Mouse (Mus musculus) neural tube, embryonic 11.5 days (tissue): ENCODE data around the gene Gm8094. TPM values are rescaled to one million over a fixed set of nuclear protein-coding genes. Genes with fewer than 3 reads are reported as not detected.

ENCODE experiments used
- polyA plus RNA-seq: library from polyadenylated mRNA; unstranded; fragments of >200 nt; fragmentation: Nextera tagmentation; extraction: Ambion mirVana; gene quantifications from 2 replicates; pipeline ENCODE4 v1.2.1, GENCODE M21; 2014

The Gm8094 gene
- polyA plus RNA-seq, 1 experiment from 2014 or later = not detected

Other genes with a start within 250 kb of the Gm8094 start
- not detected in 2 replicates for gene Gm21977, start 223.2 kb downstream of the Gm8094 start, polyA plus RNA-seq
- gene Gm8082, start 83.0 kb downstream of the Gm8094 start, polyA plus RNA-seq = not detected in 2 replicates
- gene Gm10376, start 61.0 kb downstream of the Gm8094 start, polyA plus RNA-seq = not detected in 2 replicates
- gene Gm8104, start 24.0 kb upstream of the Gm8094 start, polyA plus RNA-seq = not detected in 2 replicates
- not detected in 2 replicates for gene Gm7233, start 103.2 kb upstream of the Gm8094 start, polyA plus RNA-seq
- gene Gm8122, start 158.7 kb upstream of the Gm8094 start, polyA plus RNA-seq = not detected in 2 replicates
- gene Gm8126, start 182.0 kb upstream of the Gm8094 start, polyA plus RNA-seq = not detected in 2 replicates
- not detected in 2 replicates for gene Gm9732, start 198.4 kb upstream of the Gm8094 start, polyA plus RNA-seq
- not detected in 2 replicates for gene Gm8127, start 217.2 kb upstream of the Gm8094 start, polyA plus RNA-seq